Mouse (Mus musculus) c-Kit-positive CD71-positive TER-119-negative erythroid progenitor cells, embryonic 14.5 days (primary cell): Measurements from ENCODE around the gene Sytl3.
"Not testable (repeated sequence)": the region's sequence is repeated elsewhere in the genome, so short reads cannot be mapped to it uniquely, and the experiment has no call there.

Source experiments
- DNase-seq: peaks from one replicate; pipeline ENCODE4 v3.0.0-alpha.2; 2013; ENCODE audit warnings: low read depth

Sytl3 gene

GRCm38 (mm10) chr17:6646841-6647240 lies 12.1 kb upstream of the Sytl3 start:
- not testable (repeated sequence) for DNase-seq

GRCm38 (mm10) chr17:6647452-6647851 lies 11.4 kb upstream of the Sytl3 start:
- DNase-seq = not testable (repeated sequence)

- not testable (repeated sequence) for DNase-seq
Measured at GRCm38 (mm10) chr17:6650904-6651565, 7.9 kb upstream of the Sytl3 start.

- DNase-seq = not testable (repeated sequence)
Measured at GRCm38 (mm10) chr17:6653341-6653946, 5.4 kb upstream of the Sytl3 start.

- DNase-seq = peak; percentile 36
Measured at GRCm38 (mm10) chr17:6655087-6655511, 3.8 kb upstream of the Sytl3 start.

- DNase-seq = not testable (repeated sequence)
Measured at GRCm38 (mm10) chr17:6655567-6656281, 3.2 kb upstream of the Sytl3 start, which contains the start of gene Dynlt1f. Gene Dynlt1f, minus strand, starts transcription at chr17:6655900.

- DNase-seq = not testable (repeated sequence)
Measured at GRCm38 (mm10) chr17:6656471-6656870, 2.4 kb upstream of the Sytl3 start.

- DNase-seq = not testable (repeated sequence)
Measured at GRCm38 (mm10) chr17:6660589-6660988, 1.7 kb downstream of the Sytl3 start.

GRCm38 (mm10) chr17:6661093-6661816 lies 2.4 kb downstream of the Sytl3 start:
- not testable (repeated sequence) for DNase-seq

- not testable (repeated sequence) for DNase-seq
Measured at GRCm38 (mm10) chr17:6662840-6663239, 3.9 kb downstream of the Sytl3 start.

GRCm38 (mm10) chr17:6665389-6665788 lies 6.5 kb downstream of the Sytl3 start:
- not testable (repeated sequence) for DNase-seq

- not testable (repeated sequence) for DNase-seq
Measured at GRCm38 (mm10) chr17:6668522-6668921, 9.6 kb downstream of the Sytl3 start.

- DNase-seq = not testable (repeated sequence)
Measured at GRCm38 (mm10) chr17:6674297-6674696, 15.4 kb downstream of the Sytl3 start.

- not testable (repeated sequence) for DNase-seq
Measured at GRCm38 (mm10) chr17:6678063-6678462, 19.2 kb downstream of the Sytl3 start.

GRCm38 (mm10) chr17:6681721-6682120 lies 22.8 kb downstream of the Sytl3 start:
- not testable (repeated sequence) for DNase-seq

GRCm38 (mm10) chr17:6683702-6684101 lies 24.8 kb downstream of the Sytl3 start:
- DNase-seq = not testable (repeated sequence)

GRCm38 (mm10) chr17:6684464-6685287 lies 25.8 kb downstream of the Sytl3 start:
- not testable (repeated sequence) for DNase-seq

GRCm38 (mm10) chr17:6685288-6685818 lies 26.5 kb downstream of the Sytl3 start:
- not testable (repeated sequence) for DNase-seq

- DNase-seq = not testable (repeated sequence)
Measured at GRCm38 (mm10) chr17:6686299-6686971, 27.5 kb downstream of the Sytl3 start.

GRCm38 (mm10) chr17:6689344-6689743 lies 30.5 kb downstream of the Sytl3 start:
- not testable (repeated sequence) for DNase-seq
